Mouse (Mus musculus) kidney, embryonic 15.5 days (tissue): ENCODE data around the gene Pcbd2. TPM values are rescaled to one million over a fixed set of nuclear protein-coding genes. Genes with fewer than 3 reads are reported as not detected.

Source experiments
- ATAC-seq: fragments of 200-750 bp; cut with Nextera tagmentation; replicated peaks from 2 replicates; pipeline ENCODE4 v1.8.0; 2017; ENCODE audit warnings: moderate TSS enrichment; ENCODE audit not compliant: low FRiP score
- H3K27ac ChIP-seq: fragments of 300-500 bp; sonication (generic); 2 replicates; pipeline ENCODE4 v1.5.1; 2015; ENCODE audit warnings: mild to moderate bottlenecking, inconsistent platforms
- H3K27me3 ChIP-seq: fragments of 300-500 bp; sonication (generic); 2 replicates; pipeline ENCODE4 v1.6.1; 2015; ENCODE audit warnings: inconsistent platforms
- H3K36me3 ChIP-seq: fragments of 300-500 bp; sonication (generic); 2 replicates; pipeline ENCODE4 v1.6.1; 2015; ENCODE audit warnings: inconsistent platforms
- H3K4me1 ChIP-seq: fragments of 300-500 bp; sonication (generic); 2 replicates; pipeline ENCODE4 v1.6.1; 2015; ENCODE audit warnings: inconsistent platforms
- H3K4me2 ChIP-seq: fragments of 300-500 bp; sonication (generic); 2 replicates; pipeline ENCODE4 v1.6.1; 2015; ENCODE audit warnings: moderate library complexity, mild to moderate bottlenecking, inconsistent platforms
- H3K4me3 ChIP-seq: fragments of 300-500 bp; sonication (generic); replicated peaks from 2 replicates; pipeline ENCODE4 v1.5.1; 2015; ENCODE audit warnings: mild to moderate bottlenecking, inconsistent platforms
- H3K9ac ChIP-seq: fragments of 300-500 bp; sonication (generic); 2 replicates; pipeline ENCODE4 v1.6.1; 2015; ENCODE audit warnings: mild to moderate bottlenecking, inconsistent platforms
- H3K9me3 ChIP-seq: fragments of 300-500 bp; sonication (generic); replicated peaks from 2 replicates; pipeline ENCODE4 v1.6.1; 2016; ENCODE audit warnings: inconsistent platforms
- WGBS: fragments of 180-500 bp; shearing (Covaris S2); methylation state at CpG from one replicate; pipeline ENCODE4 v1.1.7; 2015; ENCODE audit warnings: mixed read lengths; 5-methylcytosine and 5-hydroxymethylcytosine counted together
- polyA plus RNA-seq: library from polyadenylated mRNA; unstranded; fragments of >200 nt; fragmentation: Nextera tagmentation; extraction: Ambion mirVana; gene quantifications from 2 replicates; pipeline ENCODE4 v1.2.1, GENCODE M21; 2015

Gene Pcbd2
- polyA plus RNA-seq, 1 experiment from 2014 or later = 54.9 TPM

- ATAC-seq = no peak
- Histone ChIP-seq H3K9me3 (no peaks in the 10 kb centered on the region), H3K4me2 (no peak overlapping the region), H3K27ac (no peak overlapping the region), H3K36me3 (no peaks in the 10 kb centered on the region), H3K4me3 (no peak overlapping the region), H3K9ac (no peak overlapping the region), H3K4me1 (no peaks in the 10 kb centered on the region), H3K27me3 (no peaks in the 10 kb centered on the region)
- 71% methylated on average over 7 of the region's 7 CpGs for WGBS
These were observed 82.0 kb downstream of the Pcbd2 start for GRCm38 (mm10) chr13:55809041-55809623.

GRCm38 (mm10) chr13:55809707-55810106 lies 82.5 kb downstream of the Pcbd2 start:
- Histone ChIP-seq H3K4me1 (no peaks in the 10 kb centered on the region), H3K9ac (no peak overlapping the region), H3K36me3 (no peaks in the 10 kb centered on the region), H3K9me3 (no peaks in the 10 kb centered on the region), H3K27ac (no peak overlapping the region), H3K4me3 (no peak overlapping the region), H3K4me2 (no peak overlapping the region), H3K27me3 (no peaks in the 10 kb centered on the region)
- no peak for ATAC-seq
- 89% methylated on average over 10 of the region's 10 CpGs for WGBS

- H3K4me2 ChIP-seq = no peak overlapping the region
- no peaks in the 10 kb centered on the region for H3K4me1 ChIP-seq
- no peak overlapping the region for H3K27ac ChIP-seq
- H3K27me3 ChIP-seq = no peaks in the 10 kb centered on the region
- H3K36me3 ChIP-seq = no peaks in the 10 kb centered on the region
- no peak overlapping the region for H3K4me3 ChIP-seq
- H3K9me3 ChIP-seq = no peaks in the 10 kb centered on the region
- no peak overlapping the region for H3K9ac ChIP-seq
- no peak for ATAC-seq
- WGBS = 77% methylated on average over 5 of the region's 5 CpGs
These were observed 83.8 kb downstream of the Pcbd2 start for GRCm38 (mm10) chr13:55810947-55811346.

GRCm38 (mm10) chr13:55813490-55814016 lies 86.4 kb downstream of the Pcbd2 start:
- H3K4me1 ChIP-seq = no peaks in the 10 kb centered on the region
- no peak overlapping the region for H3K9ac ChIP-seq
- ATAC-seq = no peak
- 63% methylated on average over 5 of the region's 5 CpGs for WGBS
- H3K4me3 ChIP-seq = no peak overlapping the region
- H3K36me3 ChIP-seq = no peaks in the 10 kb centered on the region
- no peak overlapping the region for H3K4me2 ChIP-seq
- no peaks in the 10 kb centered on the region for H3K9me3 ChIP-seq
- peaks cover 15% of the 10 kb centered on the region for H3K27me3 ChIP-seq
- no peak overlapping the region for H3K27ac ChIP-seq

GRCm38 (mm10) chr13:55814834-55815233 lies 87.7 kb downstream of the Pcbd2 start:
- ATAC-seq = no peak
- Histone ChIP-seq H3K4me3 (no peak overlapping the region), H3K4me2 (no peak overlapping the region), H3K9me3 (no peaks in the 10 kb centered on the region), H3K27me3 (peaks cover 17% of the 10 kb centered on the region), H3K9ac (no peak overlapping the region), H3K4me1 (no peaks in the 10 kb centered on the region), H3K36me3 (no peaks in the 10 kb centered on the region), H3K27ac (no peak overlapping the region)
- WGBS = 83% methylated on average over 6 of the region's 6 CpGs

- Histone ChIP-seq H3K27me3 (peaks cover 77% of the 10 kb centered on the region), H3K4me2 (no peak overlapping the region), H3K9me3 (no peaks in the 10 kb centered on the region), H3K4me3 (no peak overlapping the region), H3K9ac (no peak overlapping the region), H3K4me1 (peaks cover 25% of the 10 kb centered on the region), H3K27ac (no peak overlapping the region), H3K36me3 (no peaks in the 10 kb centered on the region)
- no peak for ATAC-seq
- WGBS = 71% methylated on average over 5 of the region's 5 CpGs
These were observed 95.3 kb downstream of the Pcbd2 start for GRCm38 (mm10) chr13:55822499-55822898.

GRCm38 (mm10) chr13:55824151-55824945 lies 97.2 kb downstream of the Pcbd2 start:
- no peak overlapping the region for H3K9ac ChIP-seq
- peaks cover 85% of the 10 kb centered on the region for H3K27me3 ChIP-seq
- H3K4me2 ChIP-seq = no peak overlapping the region
- H3K9me3 ChIP-seq = no peaks in the 10 kb centered on the region
- 13% methylated on average over 10 of the region's 10 CpGs for WGBS
- no peaks in the 10 kb centered on the region for H3K36me3 ChIP-seq
- no peak overlapping the region for H3K27ac ChIP-seq
- no peak overlapping the region for H3K4me3 ChIP-seq
- no peak for ATAC-seq
- H3K4me1 ChIP-seq = peaks cover 36% of the 10 kb centered on the region

GRCm38 (mm10) chr13:55825245-55825681 lies 98.1 kb downstream of the Pcbd2 start:
- Histone ChIP-seq H3K27me3 (peaks cover 93% of the 10 kb centered on the region), H3K9ac (no peak overlapping the region), H3K27ac (no peak overlapping the region), H3K4me3 (peak overlapping the region; percentile 15; the same call in 1 of the 2 replicates), H3K4me1 (peaks cover 41% of the 10 kb centered on the region), H3K4me2 (peak overlapping the region; percentile 21; the same call in 1 of the 2 replicates), H3K36me3 (no peaks in the 10 kb centered on the region), H3K9me3 (no peaks in the 10 kb centered on the region)
- 0 out of 2 replicates have a peak, but pooled peaks have one; percentile 46 for ATAC-seq
- 1% methylated on average over 32 of the region's 32 CpGs for WGBS

- ATAC-seq = no peak
- H3K27ac ChIP-seq = no peak overlapping the region
- H3K9ac ChIP-seq = no peak overlapping the region
- H3K9me3 ChIP-seq = no peaks in the 10 kb centered on the region
- H3K4me1 ChIP-seq = peaks cover 50% of the 10 kb centered on the region
- peaks cover 94% of the 10 kb centered on the region for H3K27me3 ChIP-seq
- no peaks in the 10 kb centered on the region for H3K36me3 ChIP-seq
- H3K4me3 ChIP-seq = peak overlapping the region; percentile 9; the same call in 1 of the 2 replicates
- 2% methylated on average over 56 of the region's 56 CpGs for WGBS
- peak overlapping the region; percentile 21; the same call in 1 of the 2 replicates for H3K4me2 ChIP-seq
These were observed 99.0 kb downstream of the Pcbd2 start for GRCm38 (mm10) chr13:55826008-55826671.

Other genes starting within 250 kb of the Pcbd2 start
- 168 and 193 TPM in 2 replicates for gene Dbn1, start 239.3 kb upstream of the Pcbd2 start, polyA plus RNA-seq
- gene Pdlim7, start 213.7 kb upstream of the Pcbd2 start, polyA plus RNA-seq = 141 and 169 TPM in 2 replicates
- gene Dok3, start 198.1 kb upstream of the Pcbd2 start, polyA plus RNA-seq = 2.9 and 3.0 TPM in 2 replicates
- gene Ddx41, start 190.7 kb upstream of the Pcbd2 start, polyA plus RNA-seq = 80.4 and 87.4 TPM in 2 replicates
- 35.1 and 43.2 TPM in 2 replicates for gene Fam193b, start 156.2 kb upstream of the Pcbd2 start, polyA plus RNA-seq
- gene Tmed9, start 153.6 kb upstream of the Pcbd2 start, polyA plus RNA-seq = 160 and 246 TPM in 2 replicates
- 25.9 and 28.9 TPM in 2 replicates for gene B4galt7, start 127.5 kb upstream of the Pcbd2 start, polyA plus RNA-seq
- 55.2 and 60.7 TPM in 2 replicates for gene Caml, start 104.4 kb upstream of the Pcbd2 start, polyA plus RNA-seq
- 38.0 and 38.7 TPM in 2 replicates for gene Ddx46, start 92.3 kb upstream of the Pcbd2 start, polyA plus RNA-seq
- 63.0 and 64.1 TPM in 2 replicates for gene B230219D22Rik, start 34.2 kb upstream of the Pcbd2 start, polyA plus RNA-seq
- gene Txndc15, start 12.7 kb upstream of the Pcbd2 start, polyA plus RNA-seq = 91.8 and 92.4 TPM in 2 replicates
- not detected in 2 replicates for gene Catsper3, start 57.2 kb downstream of the Pcbd2 start, polyA plus RNA-seq
- 2.0 and 3.6 TPM in 2 replicates for gene Pitx1, start 108.8 kb downstream of the Pcbd2 start, polyA plus RNA-seq